Mouse (Mus musculus) embryonic facial prominence, embryonic 15.5 days (tissue): ENCODE data around the gene Ess2. TPM values are rescaled to one million over a fixed set of nuclear protein-coding genes. Genes with fewer than 3 reads are reported as not detected.

ENCODE experiments used
- ATAC-seq: fragments of 200-750 bp; cut with Nextera tagmentation; 2 replicates; pipeline ENCODE4 v1.8.0; 2017; ENCODE audit warnings: low read depth, moderate TSS enrichment; ENCODE audit not compliant: insufficient number of reproducible peaks, low FRiP score, low TSS enrichment
- H3K27ac ChIP-seq: fragments of 300-500 bp; sonication (generic); replicated peaks from 2 replicates; pipeline ENCODE4 v1.5.1; 2015; ENCODE audit warnings: mild to moderate bottlenecking, inconsistent platforms
- H3K27me3 ChIP-seq: fragments of 300-500 bp; sonication (generic); 2 replicates; pipeline ENCODE4 v1.6.1; 2015; ENCODE audit warnings: inconsistent platforms
- H3K36me3 ChIP-seq: fragments of 300-500 bp; sonication (generic); 2 replicates; pipeline ENCODE4 v1.6.1; 2015; ENCODE audit warnings: mild to moderate bottlenecking, inconsistent platforms
- H3K4me1 ChIP-seq: fragments of 300-500 bp; sonication (generic); 2 replicates; pipeline ENCODE4 v1.6.1; 2015; ENCODE audit warnings: inconsistent platforms
- H3K4me2 ChIP-seq: fragments of 300-500 bp; sonication (generic); replicated peaks from 2 replicates; pipeline ENCODE4 v1.6.1; 2015; ENCODE audit warnings: mild to moderate bottlenecking, inconsistent platforms
- H3K4me3 ChIP-seq: fragments of 300-500 bp; sonication (generic); replicated peaks from 2 replicates; pipeline ENCODE4 v1.5.1; 2015; ENCODE audit warnings: mild to moderate bottlenecking, inconsistent platforms
- H3K9ac ChIP-seq: fragments of 300-500 bp; sonication (generic); 2 replicates; pipeline ENCODE4 v1.6.1; 2015; ENCODE audit warnings: inconsistent platforms
- H3K9me3 ChIP-seq: fragments of 300-500 bp; sonication (generic); replicated peaks from 2 replicates; pipeline ENCODE4 v1.6.1; 2016; ENCODE audit warnings: inconsistent platforms
- WGBS: fragments of 180-500 bp; shearing (Covaris S2); methylation state at CpG from one replicate; pipeline ENCODE4 v1.1.7; 2015; 5-methylcytosine and 5-hydroxymethylcytosine counted together
- polyA plus RNA-seq: library from polyadenylated mRNA; unstranded; fragments of >200 nt; fragmentation: Nextera tagmentation; extraction: Ambion mirVana; gene quantifications from 2 replicates; pipeline ENCODE4 v1.2.1, GENCODE M21; 2015

The Ess2 gene
- polyA plus RNA-seq, 1 experiment from 2014 or later: 40.8 TPM

DNA sequence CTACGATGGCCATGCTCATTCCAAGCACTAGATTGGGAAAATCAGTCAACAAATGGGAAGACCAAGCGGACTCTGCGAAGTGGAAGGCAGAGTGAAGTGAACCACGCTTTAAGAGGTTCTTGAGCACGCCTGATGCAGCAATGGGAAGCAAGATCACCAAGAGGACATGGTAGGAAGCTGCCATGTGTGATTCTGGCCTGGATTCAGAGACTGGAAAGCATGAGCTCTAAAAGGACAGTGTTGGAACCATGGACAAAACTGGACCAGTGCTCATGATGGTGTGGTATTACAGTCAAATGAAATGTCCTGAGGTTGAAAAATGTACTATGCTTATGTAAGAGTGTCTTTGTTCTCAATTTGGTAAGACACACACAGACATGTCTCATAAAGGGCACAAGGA is 59.8 kb downstream of the Ess2 start:
- Histone ChIP-seq H3K4me1 (no peaks in the 10 kb centered on the region), H3K4me3 (no peak overlapping the region), H3K36me3 (peaks cover 91% of the 10 kb centered on the region), H3K4me2 (no peak overlapping the region), H3K9ac (no peak overlapping the region), H3K27me3 (no peaks in the 10 kb centered on the region), H3K9me3 (no peaks in the 10 kb centered on the region), H3K27ac (no peak overlapping the region)
- WGBS: 97% methylated on average over 5 of the region's 5 CpGs
- ATAC-seq: no peak

Other genes starting within 250 kb of the Ess2 start
- gene Med15, start 178.5 kb downstream of the Ess2 start, polyA plus RNA-seq: 45.9 and 54.6 TPM in 2 replicates
- 91.5 and 93.4 TPM in 2 replicates for gene Klhl22, start 151.7 kb downstream of the Ess2 start, polyA plus RNA-seq
- gene Scarf2, start 114.1 kb downstream of the Ess2 start, polyA plus RNA-seq: 40.7 and 43.4 TPM in 2 replicates
- gene B830017H08Rik, start 78.2 kb downstream of the Ess2 start, polyA plus RNA-seq: 0.30 and 0.52 TPM in 2 replicates
- 2.8 and 3.9 TPM in 2 replicates for gene Car15, start 73.0 kb downstream of the Ess2 start, polyA plus RNA-seq
- gene Gm20518, start 19.7 kb downstream of the Ess2 start, polyA plus RNA-seq: 0.22 and 0.29 TPM in 2 replicates
- not detected in 2 replicates for gene Tssk1, start 17.1 kb downstream of the Ess2 start, polyA plus RNA-seq
- 86.0 and 90.2 TPM in 2 replicates for gene Dgcr2, start 12.8 kb downstream of the Ess2 start, polyA plus RNA-seq
- gene Tssk2, start 12.7 kb downstream of the Ess2 start, polyA plus RNA-seq: 0.12 TPM in 1 of 2 replicates, not detected in the other
- gene Gsc2, start 3.7 kb upstream of the Ess2 start, polyA plus RNA-seq: not detected in 2 replicates
- gene Slc25a1, start 16.9 kb upstream of the Ess2 start, polyA plus RNA-seq: 83.0 and 83.6 TPM in 2 replicates
- gene Vpreb2, start 69.1 kb upstream of the Ess2 start, polyA plus RNA-seq: not detected in 2 replicates
- 108 and 115 TPM in 2 replicates for gene Dgcr6, start 141.5 kb upstream of the Ess2 start, polyA plus RNA-seq
- gene Prodh, start 178.9 kb upstream of the Ess2 start, polyA plus RNA-seq: 11.2 and 11.7 TPM in 2 replicates
- gene Rtn4r, start 216.3 kb upstream of the Ess2 start, polyA plus RNA-seq: 7.4 and 7.9 TPM in 2 replicates